Mouse (Mus musculus) lung, adult 2 months (tissue): ENCODE results near the gene Tln2.

Experiments
- CTCF ChIP-seq: fragments of 200-500 bp; IDR thresholded peaks from 2 replicates; pipeline ENCODE4 v1.5.1; 2011; ENCODE audit warnings: mild to moderate bottlenecking, low read length, control low read depth; ENCODE audit not compliant: insufficient read depth
- POLR2A ChIP-seq: fragments of 200-500 bp; IDR thresholded peaks from 2 replicates; pipeline ENCODE4 v1.6.1; 2011; ENCODE audit warnings: low read depth, mild to moderate bottlenecking, control low read depth, low read length, borderline replicate concordance; ENCODE audit errors: extremely low read depth

GRCm38 (mm10) chr9:67178203-67178602, 381.3 kb downstream of the Tln2 start:
- no peak for TF ChIP-seq POLR2A
- TF ChIP-seq CTCF: no peak
